In the genomic region with DNA sequence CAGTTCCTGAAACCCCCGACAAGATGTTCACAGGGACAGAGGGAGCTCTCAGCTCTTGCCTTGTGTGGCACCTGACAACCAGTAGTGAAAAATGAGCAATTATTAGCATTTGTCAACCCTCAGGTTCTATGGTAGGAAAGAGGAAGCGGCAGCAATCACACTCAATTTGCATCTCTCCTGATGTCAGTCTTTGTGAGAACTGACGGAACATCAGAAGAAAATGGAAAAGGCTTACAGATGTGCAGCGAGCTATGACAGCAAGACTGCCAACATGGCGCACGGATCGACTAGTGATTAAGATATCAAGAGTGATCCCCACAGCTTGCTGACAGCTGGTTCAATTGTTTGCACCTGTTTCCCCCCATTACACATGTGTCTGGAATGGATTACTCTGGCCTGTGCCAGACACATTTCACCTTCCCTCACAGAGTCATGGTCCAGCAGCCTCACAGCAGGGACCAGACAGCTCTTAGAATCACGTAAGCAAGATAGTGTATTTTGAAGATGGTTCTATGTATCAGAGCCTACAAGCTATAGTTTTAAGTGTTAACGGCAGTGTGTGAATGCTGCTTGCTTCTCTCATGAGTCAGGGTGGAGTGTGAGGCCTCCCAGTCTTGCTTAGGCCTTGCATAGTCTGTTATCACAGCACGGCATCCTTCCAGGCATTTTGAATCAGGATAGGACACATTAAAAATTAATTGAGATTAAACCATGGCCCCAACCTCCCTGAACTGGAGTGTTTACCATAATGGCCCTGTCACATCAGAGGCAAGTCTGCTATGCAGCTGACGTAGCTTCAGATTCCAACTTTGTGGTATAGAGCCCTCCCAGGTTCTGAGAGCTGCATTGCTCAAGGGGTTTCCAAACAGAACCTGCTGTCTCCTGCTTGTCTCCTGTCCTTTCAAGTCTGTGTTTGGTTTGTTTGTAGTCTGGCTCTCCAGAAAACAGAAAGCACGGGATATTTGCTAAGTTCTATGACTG, we compare ENCODE assay signal across 13 mouse cellular contexts.
DNase-seq lines count a peak whose midpoint lies in the region; ATAC-seq lines count a peak whose summit lies in the region.
"Had no signal": no experiment of that assay in that cellular context is flagged by ENCODE, and none has a peak within 500 bp of the region (broad histone marks: within the 10 kb centered on the region; RNA-seq: fewer than 3 reads in every experiment).

No protein-coding gene starts in this region.

- H3K4me2 ChIP-seq in forebrain, embryonic 15.5 days (replicated peaks) = no peak overlapping the region
- no peak overlapping the region for H3K4me2 ChIP-seq in forebrain, embryonic 11.5 days (ENCODE audit: low read depth, low read length, severe bottlenecking)
- no peak overlapping the region for H3K4me2 ChIP-seq in hindbrain, embryonic 13.5 days
- H3K4me2 ChIP-seq in midbrain, embryonic 11.5 days = no peak overlapping the region
- H3K4me2 ChIP-seq in neural tube, embryonic 14.5 days (ENCODE audit: low read depth, low read length) = no peak overlapping the region
- H3K4me2 ChIP-seq: lung, embryonic 15.5 days had no signal

- ATAC-seq in forebrain, embryonic 15.5 days (replicated peaks) = 0 out of 2 replicates have a peak, but pooled peaks have one; percentile 30
- no peak for ATAC-seq in forebrain, embryonic 11.5 days (replicated peaks; ENCODE audit: low FRiP score)
- peak; percentile 87 for ATAC-seq in hindbrain, embryonic 13.5 days (ENCODE audit: low FRiP score)
- peak; percentile 83 for ATAC-seq in midbrain, embryonic 11.5 days (ENCODE audit: low FRiP score)
- peak; percentile 59 for ATAC-seq in neural tube, embryonic 14.5 days (ENCODE audit: low read depth)

- no peak overlapping the region for H3K9ac ChIP-seq in forebrain, embryonic 15.5 days (replicated peaks)
- H3K9ac ChIP-seq in forebrain, embryonic 11.5 days (ENCODE audit: low read length) = no peak overlapping the region
- no peak overlapping the region for H3K9ac ChIP-seq in hindbrain, embryonic 13.5 days
- H3K9ac ChIP-seq in midbrain, embryonic 11.5 days (ENCODE audit: low read length) = no peak overlapping the region
- no peak overlapping the region for H3K9ac ChIP-seq in neural tube, embryonic 14.5 days (replicated peaks; ENCODE audit: low read depth, low read length)
- H3K9ac ChIP-seq: lung, embryonic 15.5 days had no signal

- H3K4me1 ChIP-seq in forebrain, embryonic 15.5 days = no peaks in the 10 kb centered on the region
- H3K4me1 ChIP-seq in forebrain, embryonic 11.5 days (replicated peaks; ENCODE audit: control insufficient read depth, insufficient read depth, low read length) = no peaks in the 10 kb centered on the region
- H3K4me1 ChIP-seq in hindbrain, embryonic 13.5 days (replicated peaks) = peaks cover 15% of the 10 kb centered on the region
- no peaks in the 10 kb centered on the region for H3K4me1 ChIP-seq in midbrain, embryonic 11.5 days (ENCODE audit: control insufficient read depth, insufficient read depth, low read length)
- H3K4me1 ChIP-seq in neural tube, embryonic 14.5 days (ENCODE audit: control insufficient read depth, insufficient read depth, low read length) = no peaks in the 10 kb centered on the region
- H3K4me1 ChIP-seq: lung, embryonic 15.5 days had no signal

- H3K27me3 ChIP-seq in forebrain, embryonic 15.5 days = no peaks in the 10 kb centered on the region
- H3K27me3 ChIP-seq in forebrain, embryonic 11.5 days (ENCODE audit: control insufficient read depth, insufficient read depth, low read length) = no peaks in the 10 kb centered on the region
- H3K27me3 ChIP-seq in hindbrain, embryonic 13.5 days = no peaks in the 10 kb centered on the region
- H3K27me3 ChIP-seq in midbrain, embryonic 11.5 days (ENCODE audit: control insufficient read depth, insufficient read depth, low read length) = no peaks in the 10 kb centered on the region
- H3K27me3 ChIP-seq in neural tube, embryonic 14.5 days (ENCODE audit: control insufficient read depth, insufficient read depth, low read length) = no peaks in the 10 kb centered on the region
- H3K27me3 ChIP-seq: lung, embryonic 15.5 days had no signal

- WGBS in forebrain, embryonic 15.5 days = 77% methylated on average over 12 of the region's 12 CpGs
- WGBS in forebrain, embryonic 11.5 days = 82% methylated on average over 12 of the region's 12 CpGs
- WGBS in hindbrain, embryonic 13.5 days = 51% methylated on average over 12 of the region's 12 CpGs
- 49% methylated on average over 12 of the region's 12 CpGs for WGBS in midbrain, embryonic 11.5 days
- 61% methylated on average over 12 of the region's 12 CpGs for WGBS in neural tube, embryonic 14.5 days

- DNase-seq in forebrain, embryonic 11.5 days (ENCODE audit: low spot score) = no peak
- DNase-seq in midbrain, embryonic 11.5 days (ENCODE audit: low spot score, missing footprints) = no peak
- DNase-seq in yolk sac, embryonic 10.5 days (ENCODE audit: low spot score) = no peak
- no peak for DNase-seq in ovary, postnatal 14 days (ENCODE audit: low spot score)
- DNase-seq in kidney, postnatal 25 days = no peak
- DNase-seq: cerebellum, postnatal 10 days; kidney, adult 11 months; retina, postnatal 1 day had no signal

- H3K36me3 ChIP-seq in forebrain, embryonic 15.5 days = no peaks in the 10 kb centered on the region
- H3K36me3 ChIP-seq in forebrain, embryonic 11.5 days (ENCODE audit: control insufficient read depth, insufficient read depth, low read length) = no peaks in the 10 kb centered on the region
- no peaks in the 10 kb centered on the region for H3K36me3 ChIP-seq in hindbrain, embryonic 13.5 days
- no peaks in the 10 kb centered on the region for H3K36me3 ChIP-seq in midbrain, embryonic 11.5 days (ENCODE audit: control insufficient read depth, insufficient read depth, low read length)
- no peaks in the 10 kb centered on the region for H3K36me3 ChIP-seq in neural tube, embryonic 14.5 days (ENCODE audit: control insufficient read depth, insufficient read depth, low read length)
- H3K36me3 ChIP-seq: lung, embryonic 15.5 days had no signal

- no peak overlapping the region for H3K4me3 ChIP-seq in forebrain, embryonic 15.5 days
- no peak overlapping the region for H3K4me3 ChIP-seq in forebrain, embryonic 11.5 days (ENCODE audit: low read depth, low read length)
- H3K4me3 ChIP-seq in hindbrain, embryonic 13.5 days = no peak overlapping the region
- H3K4me3 ChIP-seq in midbrain, embryonic 11.5 days (ENCODE audit: low read depth, low read length) = no peak overlapping the region
- H3K4me3 ChIP-seq in neural tube, embryonic 14.5 days (ENCODE audit: low read depth, low read length) = no peak overlapping the region
- H3K4me3 ChIP-seq: layer of hippocampus, adult 2 months; lung, embryonic 15.5 days had no signal

- H3K9me3 ChIP-seq in forebrain, embryonic 15.5 days = no peaks in the 10 kb centered on the region
- no peaks in the 10 kb centered on the region for H3K9me3 ChIP-seq in forebrain, embryonic 11.5 days (ENCODE audit: control insufficient read depth, low read length)
- no peaks in the 10 kb centered on the region for H3K9me3 ChIP-seq in hindbrain, embryonic 13.5 days
- no peaks in the 10 kb centered on the region for H3K9me3 ChIP-seq in midbrain, embryonic 11.5 days (ENCODE audit: control insufficient read depth, low read length)
- no peaks in the 10 kb centered on the region for H3K9me3 ChIP-seq in neural tube, embryonic 14.5 days (ENCODE audit: control insufficient read depth, low read length)
- H3K9me3 ChIP-seq: lung, embryonic 15.5 days had no signal

- no peak overlapping the region for H3K27ac ChIP-seq in forebrain, embryonic 15.5 days (replicated peaks)
- no peak overlapping the region for H3K27ac ChIP-seq in forebrain, embryonic 11.5 days (ENCODE audit: low read depth, low read length)
- 0 out of 2 replicates have a peak overlapping the region, but pooled peaks have one; percentile 0 for H3K27ac ChIP-seq in hindbrain, embryonic 13.5 days
- no peak overlapping the region for H3K27ac ChIP-seq in midbrain, embryonic 11.5 days (ENCODE audit: low read depth, low read length)
- H3K27ac ChIP-seq in neural tube, embryonic 14.5 days (ENCODE audit: low read depth, low read length) = no peak overlapping the region
- H3K27ac ChIP-seq: layer of hippocampus, adult 2 months; lung, embryonic 15.5 days had no signal
